In genomic region chr17:7135277-7135676, GRCm38 (mm10) we compare ENCODE assay signal across 9 mouse cellular contexts. TPM values are rescaled to one million over a fixed set of nuclear protein-coding genes. Genes with fewer than 3 reads are reported as not detected.
DNase-seq lines count a peak whose midpoint lies in the region; ATAC-seq and TF ChIP-seq lines count a peak whose summit lies in the region.
"Not testable (repeated sequence)": the region's sequence is repeated elsewhere in the genome, so short reads cannot be mapped to it uniquely, and the experiment has no call there.
"Had no signal": no experiment of that assay in that cellular context is flagged by ENCODE, and none has a peak within 500 bp of the region (broad histone marks: within the 10 kb centered on the region; RNA-seq: fewer than 3 reads in every experiment).

No protein-coding gene starts in this region.

- WGBS in liver, postnatal 0 days (ENCODE audit: insufficient replicate concordance), result 88% methylated on average over 7 of the region's 8 CpGs

- H3K4me3 ChIP-seq in liver, postnatal 0 days (ENCODE audit: low read depth, low read length), result not testable (repeated sequence)

- H3K9me3 ChIP-seq in liver, postnatal 0 days (ENCODE audit: low read length), result not testable (repeated sequence)

- not testable (repeated sequence) for H3K27ac ChIP-seq in liver, postnatal 0 days (ENCODE audit: low read depth)

- not testable (repeated sequence) for H3K36me3 ChIP-seq in liver, postnatal 0 days (replicated peaks; ENCODE audit: insufficient read depth, low read length)

- TF ChIP-seq EP300 in liver, postnatal 0 days (IDR thresholded peaks at IDR 0.05; ENCODE audit: low read depth), result not testable (repeated sequence)

- not testable (repeated sequence) for ATAC-seq in liver, postnatal 0 days
- ATAC-seq in megakaryocyte progenitor cell, adult 5-6 weeks (replicated peaks; ENCODE audit: poor library complexity), result 0 out of 2 replicates have a peak, but pooled peaks have one; percentile 17
- ATAC-seq in megakaryocyte-erythroid progenitor cell, adult 5-6 weeks (replicated peaks; ENCODE audit: low FRiP score, low TSS enrichment, poor library complexity, severe bottlenecking), result peak; percentile 64; the same call in 1 of the 2 replicates

- H3K4me1 ChIP-seq in liver, postnatal 0 days (ENCODE audit: insufficient read depth), result not testable (repeated sequence)

- not testable (repeated sequence) for H3K27me3 ChIP-seq in liver, postnatal 0 days (ENCODE audit: insufficient read depth, low read length)

- DNase-seq in ES-CJ7 (ENCODE audit: low read depth, low spot score) (peak; percentile 33), R1 (ENCODE audit: low read depth, low spot score) (peak; percentile 32), ZHBTc4 (ENCODE audit: low read depth, low spot score) (peak; percentile 58), liver (peak; percentile 0)
- DNase-seq in heart, adult 11 months, result peak; percentile 39
- DNase-seq in liver, postnatal 0 days, result peak; percentile 7

- TF ChIP-seq CTCF in liver, postnatal 0 days (IDR thresholded peaks at IDR 0.05; ENCODE audit: low read depth), result not testable (repeated sequence)

- not testable (repeated sequence) for H3K9ac ChIP-seq in liver, postnatal 0 days (replicated peaks)

- H3K4me2 ChIP-seq in liver, postnatal 0 days (ENCODE audit: low read depth, low read length), result not testable (repeated sequence)

RNA-seq across cellular contexts. Expression of gene Rps6ka2, which starts 34.6 kb away (rescaled TPM):
- 1.2 and 1.5 TPM in 2 replicates for polyA plus RNA-seq in liver, postnatal 0 days (2015; fragmentation: Nextera tagmentation; extraction: Ambion mirVana)
- 16.5 and 16.9 TPM in 2 replicates for total RNA-seq in megakaryocyte progenitor cell, adult 5-6 weeks (2015)
- 18.7 and 20.4 TPM in 2 replicates for total RNA-seq in megakaryocyte progenitor cell, adult 5-6 weeks (2017)
- total RNA-seq in megakaryocyte-erythroid progenitor cell, adult 5-6 weeks (2014; fragmentation: Nextera tagmentation), result 1.9 and 2.6 TPM in 2 replicates
- total RNA-seq in megakaryocyte-erythroid progenitor cell, adult 5-6 weeks (2017), result 1.8 and 1.9 TPM in 2 replicates
- polyA plus RNA-seq: G1E had no signal

Comparison
In these comparisons a context has a peak if more than half of its experiments do, and no peak if none do; other contexts are left out.
1. DNase-seq: peak in every context shown above with its lines; median percentile 58 in ZHBTc4; 39 in heart, adult 11 months; 33 in ES-CJ7; 32 in R1; 7 in liver, postnatal 0 days; 0 in liver.
2. RNA of gene Rps6ka2, which starts 34.6 kb away (total RNA-seq): 16.5 to 20.4 TPM in megakaryocyte progenitor cell, adult 5-6 weeks; 1.8 to 2.6 TPM in megakaryocyte-erythroid progenitor cell, adult 5-6 weeks; every median in the first group is over 4 times any median in the second.